Mouse (Mus musculus): ENCODE measurements around the gene Cep112. TPM values are rescaled to one million over a fixed set of nuclear protein-coding genes. Genes with fewer than 3 reads are reported as not detected.

Gene Cep112
- polyA plus RNA-seq, 1 experiment from 2014 or later: 14.0 TPM

GRCm38 (mm10) chr11:108418540-108418939, 6.5 kb upstream of the Cep112 start:
- H3K27me3 ChIP-seq (replicated peaks): no peaks in the 10 kb centered on the region
- 36% methylated on average over 1 of the region's 1 CpGs for WGBS
- no peak overlapping the region for H3K4me3 ChIP-seq (replicated peaks)
- no peak for ATAC-seq (ENCODE audit: insufficient read depth, low FRiP score, low read depth)
- no peaks in the 10 kb centered on the region for H3K9me3 ChIP-seq
- no peaks in the 10 kb centered on the region for H3K36me3 ChIP-seq
- no peak overlapping the region for H3K9ac ChIP-seq
- H3K4me1 ChIP-seq: no peaks in the 10 kb centered on the region
- no peak overlapping the region for H3K4me2 ChIP-seq
- H3K27ac ChIP-seq: no peak overlapping the region

- Histone ChIP-seq H3K4me2 (no peak overlapping the region), H3K27ac (no peak overlapping the region), H3K4me1 (no peaks in the 10 kb centered on the region), H3K36me3 (no peaks in the 10 kb centered on the region), H3K4me3 (replicated peaks) (no peak overlapping the region), H3K9me3 (no peaks in the 10 kb centered on the region), H3K27me3 (replicated peaks) (no peaks in the 10 kb centered on the region), H3K9ac (no peak overlapping the region)
- no peak for ATAC-seq (ENCODE audit: insufficient read depth, low FRiP score, low read depth)
- WGBS: 83% methylated on average over 6 of the region's 6 CpGs
These were observed 5.8 kb upstream of the Cep112 start for GRCm38 (mm10) chr11:108419242-108419641.

GRCm38 (mm10) chr11:108420751-108421150, 4.2 kb upstream of the Cep112 start:
- no peaks in the 10 kb centered on the region for H3K36me3 ChIP-seq
- no peaks in the 10 kb centered on the region for H3K4me1 ChIP-seq
- H3K4me2 ChIP-seq: 0 out of 2 replicates have a peak overlapping the region, but pooled peaks have one; percentile 3
- H3K9ac ChIP-seq: no peak overlapping the region
- H3K9me3 ChIP-seq: no peaks in the 10 kb centered on the region
- no peaks in the 10 kb centered on the region for H3K27me3 ChIP-seq (replicated peaks)
- 61% methylated on average over 4 of the region's 4 CpGs for WGBS
- ATAC-seq (ENCODE audit: insufficient read depth, low FRiP score, low read depth): no peak
- no peak overlapping the region for H3K4me3 ChIP-seq (replicated peaks)
- H3K27ac ChIP-seq: no peak overlapping the region

GRCm38 (mm10) chr11:108423221-108423620, 1.8 kb upstream of the Cep112 start:
- Histone ChIP-seq H3K27me3 (replicated peaks) (no peaks in the 10 kb centered on the region), H3K9me3 (no peaks in the 10 kb centered on the region), H3K9ac (no peak overlapping the region), H3K4me2 (no peak overlapping the region), H3K4me3 (replicated peaks) (no peak overlapping the region), H3K27ac (no peak overlapping the region), H3K36me3 (no peaks in the 10 kb centered on the region), H3K4me1 (no peaks in the 10 kb centered on the region)
- WGBS: 78% methylated on average over 7 of the region's 7 CpGs
- no peak for ATAC-seq (ENCODE audit: insufficient read depth, low FRiP score, low read depth)

- no peak overlapping the region for H3K9ac ChIP-seq
- H3K27me3 ChIP-seq (replicated peaks): no peaks in the 10 kb centered on the region
- ATAC-seq (ENCODE audit: insufficient read depth, low FRiP score, low read depth): no peak
These were observed 881 bp upstream of the Cep112 start for GRCm38 (mm10) chr11:108424111-108424510.

GRCm38 (mm10) chr11:108425592-108425921, 565 bp downstream of the Cep112 start:
- H3K4me2 ChIP-seq: peak overlapping the region; percentile 78
- 5% methylated on average over 14 of the region's 14 CpGs for WGBS
- H3K27ac ChIP-seq: peak overlapping the region; percentile 26; the same call in 1 of the 2 replicates
- peak overlapping the region; percentile 56 for H3K9ac ChIP-seq
- H3K4me3 ChIP-seq (replicated peaks): peak overlapping the region; percentile 76
- H3K36me3 ChIP-seq: no peaks in the 10 kb centered on the region
- H3K9me3 ChIP-seq: no peaks in the 10 kb centered on the region
- no peaks in the 10 kb centered on the region for H3K4me1 ChIP-seq
- ATAC-seq (ENCODE audit: insufficient read depth, low FRiP score, low read depth): no peak; the same call in 1 of the 2 replicates
- H3K27me3 ChIP-seq (replicated peaks): no peaks in the 10 kb centered on the region

More at GRCm38 (mm10) chr11:108424111-108424510, 881 bp upstream of the Cep112 start:
- Histone ChIP-seq H3K4me2 (peak overlapping the region; percentile 78), H3K27ac (no peak overlapping the region), H3K36me3 (no peaks in the 10 kb centered on the region), H3K4me1 (no peaks in the 10 kb centered on the region), H3K9me3 (no peaks in the 10 kb centered on the region), H3K4me3 (replicated peaks) (peak overlapping the region; percentile 76)
- 13% methylated on average over 5 of the region's 5 CpGs for WGBS

GRCm38 (mm10) chr11:108426086-108426485, 1.1 kb downstream of the Cep112 start:
- Histone ChIP-seq H3K9me3 (no peaks in the 10 kb centered on the region), H3K4me2 (peak overlapping the region; percentile 78), H3K27ac (no peak overlapping the region), H3K27me3 (replicated peaks) (no peaks in the 10 kb centered on the region), H3K36me3 (no peaks in the 10 kb centered on the region), H3K9ac (no peak overlapping the region), H3K4me3 (replicated peaks) (peak overlapping the region; percentile 76; the same call in 1 of the 2 replicates), H3K4me1 (no peaks in the 10 kb centered on the region)
- no peak for ATAC-seq (ENCODE audit: insufficient read depth, low FRiP score, low read depth)
- 84% methylated on average over 3 of the region's 3 CpGs for WGBS

GRCm38 (mm10) chr11:108427191-108427590, 2.2 kb downstream of the Cep112 start:
- H3K9ac ChIP-seq: no peak overlapping the region
- no peak overlapping the region for H3K4me2 ChIP-seq
- no peaks in the 10 kb centered on the region for H3K27me3 ChIP-seq (replicated peaks)
- H3K4me1 ChIP-seq: no peaks in the 10 kb centered on the region
- no peaks in the 10 kb centered on the region for H3K36me3 ChIP-seq
- no peaks in the 10 kb centered on the region for H3K9me3 ChIP-seq
- 56% methylated on average over 6 of the region's 6 CpGs for WGBS
- H3K27ac ChIP-seq: no peak overlapping the region
- H3K4me3 ChIP-seq (replicated peaks): no peak overlapping the region
- ATAC-seq (ENCODE audit: insufficient read depth, low FRiP score, low read depth): no peak

GRCm38 (mm10) chr11:108429076-108429475, 4.1 kb downstream of the Cep112 start:
- Histone ChIP-seq H3K27me3 (replicated peaks) (no peaks in the 10 kb centered on the region), H3K4me3 (replicated peaks) (no peak overlapping the region), H3K4me2 (no peak overlapping the region), H3K27ac (no peak overlapping the region), H3K9ac (no peak overlapping the region), H3K36me3 (no peaks in the 10 kb centered on the region), H3K9me3 (no peaks in the 10 kb centered on the region), H3K4me1 (no peaks in the 10 kb centered on the region)
- ATAC-seq (ENCODE audit: insufficient read depth, low FRiP score, low read depth): no peak
- WGBS: 58% methylated on average over 2 of the region's 2 CpGs

- ATAC-seq (ENCODE audit: insufficient read depth, low FRiP score, low read depth): no peak
- H3K36me3 ChIP-seq: 0 out of 2 replicates have a peak, but pooled peaks cover 3% of the 10 kb centered on the region
- H3K4me1 ChIP-seq: no peaks in the 10 kb centered on the region
- no peak overlapping the region for H3K4me3 ChIP-seq (replicated peaks)
- H3K27me3 ChIP-seq (replicated peaks): no peaks in the 10 kb centered on the region
- H3K4me2 ChIP-seq: no peak overlapping the region
- WGBS: 66% methylated on average over 11 of the region's 11 CpGs
- no peak overlapping the region for H3K27ac ChIP-seq
- no peak overlapping the region for H3K9ac ChIP-seq
- no peaks in the 10 kb centered on the region for H3K9me3 ChIP-seq
These were observed 19.0 kb downstream of the Cep112 start for GRCm38 (mm10) chr11:108443893-108444563.

- Histone ChIP-seq H3K27ac (no peak overlapping the region), H3K9ac (no peak overlapping the region), H3K4me1 (no peaks in the 10 kb centered on the region), H3K9me3 (no peaks in the 10 kb centered on the region), H3K27me3 (replicated peaks) (no peaks in the 10 kb centered on the region), H3K36me3 (peaks cover 5% of the 10 kb centered on the region; the same call in 1 of the 2 replicates), H3K4me3 (replicated peaks) (no peak overlapping the region), H3K4me2 (no peak overlapping the region)
- ATAC-seq (ENCODE audit: insufficient read depth, low FRiP score, low read depth): no peak
These were observed 22.2 kb downstream of the Cep112 start for GRCm38 (mm10) chr11:108447148-108447547.

GRCm38 (mm10) chr11:108449811-108450210, 24.8 kb downstream of the Cep112 start:
- no peaks in the 10 kb centered on the region for H3K27me3 ChIP-seq (replicated peaks)
- no peak overlapping the region for H3K4me2 ChIP-seq
- no peaks in the 10 kb centered on the region for H3K4me1 ChIP-seq
- no peak overlapping the region for H3K9ac ChIP-seq
- no peak overlapping the region for H3K4me3 ChIP-seq (replicated peaks)
- H3K27ac ChIP-seq: no peak overlapping the region
- no peak for ATAC-seq (ENCODE audit: insufficient read depth, low FRiP score, low read depth)
- peaks cover 5% of the 10 kb centered on the region; the same call in 1 of the 2 replicates for H3K36me3 ChIP-seq
- 29% methylated on average over 3 of the region's 3 CpGs for WGBS
- no peaks in the 10 kb centered on the region for H3K9me3 ChIP-seq

- Histone ChIP-seq H3K27ac (no peak overlapping the region), H3K4me2 (no peak overlapping the region), H3K27me3 (replicated peaks) (no peaks in the 10 kb centered on the region), H3K9ac (no peak overlapping the region), H3K36me3 (no peaks in the 10 kb centered on the region), H3K4me3 (replicated peaks) (no peak overlapping the region), H3K9me3 (no peaks in the 10 kb centered on the region), H3K4me1 (no peaks in the 10 kb centered on the region)
- 81% methylated on average over 3 of the region's 3 CpGs for WGBS
- ATAC-seq (ENCODE audit: insufficient read depth, low FRiP score, low read depth): no peak
These were observed 34.6 kb downstream of the Cep112 start for GRCm38 (mm10) chr11:108459599-108459998.
